Mouse (Mus musculus): ENCODE measurements around the gene Fmnl1.

DNA sequence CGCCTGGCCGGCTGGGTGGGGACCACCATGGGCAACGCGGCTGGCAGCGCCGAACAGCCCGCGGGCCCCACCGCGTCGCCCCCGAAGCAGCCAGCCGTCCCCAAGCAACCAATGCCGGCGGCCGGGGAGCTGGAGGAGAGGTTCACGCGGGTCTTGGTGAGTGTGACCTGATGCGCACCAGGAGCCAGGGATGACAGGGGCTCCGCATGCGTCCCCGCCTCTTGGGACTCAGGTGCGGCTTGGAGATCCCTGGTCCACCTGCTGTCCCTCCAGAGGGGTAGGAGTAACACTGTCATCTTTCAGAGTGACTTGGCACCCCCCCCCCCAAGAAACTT, 346 bp downstream of the Fmnl1 start:
- TF ChIP-seq MYOG (IDR thresholded peaks at IDR 0.05; ENCODE audit: control insufficient read depth, extremely low read depth, insufficient read length) (no peak), CTCF (IDR thresholded peaks at IDR 0.05; ENCODE audit: control insufficient read depth, insufficient read depth, insufficient read length) (no peak), MYOD1 (IDR thresholded peaks at IDR 0.05; ENCODE audit: control insufficient read depth, insufficient read length, low read depth) (no peak), MAX (IDR thresholded peaks at IDR 0.05) (no peak), USF1 (IDR thresholded peaks at IDR 0.05; ENCODE audit: low read depth) (no peak)

Measured in C2C12 (cell line).